Mouse (Mus musculus) G1E (cell line): ENCODE data around the gene Tenm2.

Experiments used
- CTCF ChIP-seq: IDR thresholded peaks from 2 replicates; pipeline ENCODE4 v1.5.1; 2012; ENCODE audit warnings: low read depth, low read length, inconsistent platforms, mixed read lengths
- GATA2 ChIP-seq: IDR thresholded peaks from 2 replicates; pipeline ENCODE4 v1.6.1; 2012; ENCODE audit warnings: low read depth, low read length, inconsistent platforms, borderline replicate concordance
- POLR2AphosphoS5 ChIP-seq: IDR thresholded peaks from 2 replicates; pipeline ENCODE4 v1.6.1; 2012; ENCODE audit warnings: low read depth, low read length, inconsistent platforms; ENCODE audit not compliant: insufficient replicate concordance

- TF ChIP-seq CTCF (no peak), GATA2 (no peak), POLR2AphosphoS5 (no peak)
Observed at GRCm38 (mm10) chr11:37227404-37227803, 8.4 kb downstream of the Tenm2 start.
